14 mouse cellular contexts compared by ENCODE assay signal in genomic region chr19:35143131-35143530, GRCm38 (mm10).
"Had no signal": no experiment of that assay in that cellular context is flagged by ENCODE, and none has a peak within 500 bp of the region (broad histone marks: within the 10 kb centered on the region; RNA-seq: fewer than 3 reads in every experiment).

No protein-coding gene starts in this region.

- H3K27me3 ChIP-seq: kidney, embryonic 15.5 days; limb, embryonic 15.5 days; liver, embryonic 13.5 days; neural tube, embryonic 12.5 days; stomach, embryonic 15.5 days had no signal

- H3K9ac ChIP-seq: kidney, embryonic 15.5 days; limb, embryonic 15.5 days; liver, embryonic 13.5 days; neural tube, embryonic 12.5 days; stomach, embryonic 15.5 days had no signal

- H3K4me3 ChIP-seq: kidney, embryonic 15.5 days; limb, embryonic 15.5 days; liver, embryonic 13.5 days; midbrain, embryonic 10.5 days; neural tube, embryonic 12.5 days; stomach, embryonic 15.5 days had no signal

- H3K9me3 ChIP-seq: kidney, embryonic 15.5 days; limb, embryonic 15.5 days; liver, embryonic 13.5 days; midbrain, embryonic 10.5 days; neural tube, embryonic 12.5 days; stomach, embryonic 15.5 days had no signal

- H3K4me1 ChIP-seq: kidney, embryonic 15.5 days; limb, embryonic 15.5 days; liver, embryonic 13.5 days; midbrain, embryonic 10.5 days; neural tube, embryonic 12.5 days; stomach, embryonic 15.5 days had no signal

- ATAC-seq: lung, postnatal 0 days had no signal

- H3K27ac ChIP-seq: kidney, embryonic 15.5 days; limb, embryonic 15.5 days; liver, embryonic 13.5 days; midbrain, embryonic 10.5 days; neural tube, embryonic 12.5 days; stomach, embryonic 15.5 days had no signal

- H3K4me2 ChIP-seq: kidney, embryonic 15.5 days; limb, embryonic 15.5 days; liver, embryonic 13.5 days; neural tube, embryonic 12.5 days; stomach, embryonic 15.5 days had no signal

- DNase-seq: kidney, postnatal 25 days; layer of hippocampus, adult 9-11 months; layer of hippocampus, postnatal 36 days; liver, embryonic 13.5 days; lung, adult 18-20 months; lung, postnatal 4 days; midbrain, embryonic 14.5 days; thymus, postnatal 36 days had no signal

- H3K36me3 ChIP-seq: kidney, embryonic 15.5 days; limb, embryonic 15.5 days; liver, embryonic 13.5 days; midbrain, embryonic 10.5 days; neural tube, embryonic 12.5 days; stomach, embryonic 15.5 days had no signal
